Mouse (Mus musculus) hindbrain, embryonic 14.5 days (tissue): ENCODE results near the gene Add2. TPM values are rescaled to one million over a fixed set of nuclear protein-coding genes. Genes with fewer than 3 reads are reported as not detected.

Source experiments
- ATAC-seq: fragments of 200-750 bp; cut with Nextera tagmentation; 2 replicates; pipeline ENCODE4 v1.8.0; 2017; ENCODE audit warnings: moderate number of reproducible peaks, mild to moderate bottlenecking, moderate TSS enrichment, moderate library complexity; ENCODE audit not compliant: low FRiP score
- DNase-seq: peaks from one replicate; pipeline ENCODE4 v3.0.0-alpha.2; 2015; ENCODE audit warnings: low spot score
- H3K27ac ChIP-seq: fragments of 300-500 bp; sonication (generic); 2 replicates; pipeline ENCODE4 v1.5.1; 2014; ENCODE audit warnings: mild to moderate bottlenecking, moderate library complexity
- H3K27me3 ChIP-seq: fragments of 300-500 bp; sonication (generic); 2 replicates; pipeline ENCODE4 v1.6.1; 2014; ENCODE audit warnings: mild to moderate bottlenecking, low read length, mixed read lengths; ENCODE audit not compliant: control insufficient read depth, insufficient read depth
- H3K36me3 ChIP-seq: fragments of 300-500 bp; sonication (generic); replicated peaks from 2 replicates; pipeline ENCODE4 v1.6.1; 2014; ENCODE audit not compliant: control insufficient read depth, insufficient read depth
- H3K4me1 ChIP-seq: fragments of 300-500 bp; sonication (generic); replicated peaks from 2 replicates; pipeline ENCODE4 v1.6.1; 2014; ENCODE audit warnings: antibody characterized with exemption, low read length, mixed read lengths; ENCODE audit not compliant: control insufficient read depth, insufficient read depth
- H3K4me2 ChIP-seq: fragments of 300-500 bp; sonication (generic); replicated peaks from 2 replicates; pipeline ENCODE4 v1.6.1; 2014; ENCODE audit warnings: mild to moderate bottlenecking, moderate library complexity
- H3K4me3 ChIP-seq: fragments of 300-500 bp; sonication (generic); replicated peaks from 2 replicates; pipeline ENCODE4 v1.5.1; 2014; ENCODE audit warnings: mild to moderate bottlenecking, low read length
- H3K9ac ChIP-seq: fragments of 300-500 bp; sonication (generic); 2 replicates; pipeline ENCODE4 v1.6.1; 2014
- H3K9me3 ChIP-seq: fragments of 300-500 bp; sonication (generic); 2 replicates; pipeline ENCODE4 v1.6.1; 2016; ENCODE audit warnings: low read length; ENCODE audit not compliant: control insufficient read depth
- WGBS: fragments of 180-500 bp; shearing (Covaris S2); extraction: QIAGEN DNeasy Blood & Tissue Kit; methylation state at CpG from one replicate; pipeline ENCODE4 v1.1.7; 2014; 5-methylcytosine and 5-hydroxymethylcytosine counted together
- polyA plus RNA-seq: library from polyadenylated mRNA; unstranded; fragments of >200 nt; fragmentation: Nextera tagmentation; extraction: Ambion mirVana; gene quantifications from 2 replicates; pipeline ENCODE4 v1.2.1, GENCODE M21; 2014

Gene Add2
- polyA plus RNA-seq, 1 experiment from 2014 or later = 102 TPM

DNA sequence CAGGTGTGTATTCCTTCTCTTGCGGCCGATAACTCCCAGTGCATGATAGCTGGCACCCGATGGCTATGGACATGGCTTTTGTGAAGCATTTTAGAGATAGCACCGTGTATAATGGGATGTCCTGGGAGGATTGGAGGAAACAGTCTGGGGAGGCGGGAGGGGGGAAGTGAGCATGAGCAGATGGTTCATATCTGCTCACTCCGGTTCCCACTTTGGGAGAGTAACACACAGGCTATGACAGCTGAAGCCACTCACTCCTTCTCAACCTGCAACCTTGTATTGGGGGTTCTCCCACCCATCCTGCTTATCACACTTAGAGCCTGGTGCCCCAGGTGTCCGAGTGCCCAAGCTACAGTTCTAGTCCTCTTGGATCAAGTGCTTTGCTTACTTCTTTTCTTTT, 41.8 kb downstream of the Add2 start:
- Histone ChIP-seq H3K36me3 (no peaks in the 10 kb centered on the region), H3K27ac (no peak overlapping the region), H3K4me1 (peaks cover 65% of the 10 kb centered on the region), H3K27me3 (no peaks in the 10 kb centered on the region), H3K4me3 (no peak overlapping the region), H3K9ac (no peak overlapping the region), H3K4me2 (no peak overlapping the region), H3K9me3 (no peaks in the 10 kb centered on the region)
- ATAC-seq (no peak), DNase-seq (no peak)
- 66% methylated on average over 7 of the region's 7 CpGs for WGBS

DNA sequence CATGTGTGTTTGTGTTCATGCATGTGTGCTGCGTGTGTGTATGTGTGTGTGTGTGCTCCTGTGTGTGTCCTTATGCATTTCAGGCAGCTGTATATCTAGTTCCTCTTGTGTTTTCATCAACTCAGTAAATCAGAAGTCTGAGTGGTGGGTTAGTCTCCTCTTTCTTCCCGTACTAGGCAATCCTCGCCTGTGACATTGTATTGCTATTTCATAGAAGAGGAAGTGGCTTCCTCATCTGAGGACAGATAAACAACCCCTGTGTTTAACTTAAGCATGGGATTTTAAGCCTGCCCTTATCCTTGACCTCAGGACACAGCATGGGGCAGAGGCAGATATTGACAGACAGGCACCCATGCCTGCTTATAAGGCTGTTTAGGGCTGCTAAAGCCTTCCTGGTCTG, 45.4 kb downstream of the Add2 start:
- WGBS = 85% methylated on average over 3 of the region's 3 CpGs
- no peak overlapping the region for H3K9ac ChIP-seq

DNA sequence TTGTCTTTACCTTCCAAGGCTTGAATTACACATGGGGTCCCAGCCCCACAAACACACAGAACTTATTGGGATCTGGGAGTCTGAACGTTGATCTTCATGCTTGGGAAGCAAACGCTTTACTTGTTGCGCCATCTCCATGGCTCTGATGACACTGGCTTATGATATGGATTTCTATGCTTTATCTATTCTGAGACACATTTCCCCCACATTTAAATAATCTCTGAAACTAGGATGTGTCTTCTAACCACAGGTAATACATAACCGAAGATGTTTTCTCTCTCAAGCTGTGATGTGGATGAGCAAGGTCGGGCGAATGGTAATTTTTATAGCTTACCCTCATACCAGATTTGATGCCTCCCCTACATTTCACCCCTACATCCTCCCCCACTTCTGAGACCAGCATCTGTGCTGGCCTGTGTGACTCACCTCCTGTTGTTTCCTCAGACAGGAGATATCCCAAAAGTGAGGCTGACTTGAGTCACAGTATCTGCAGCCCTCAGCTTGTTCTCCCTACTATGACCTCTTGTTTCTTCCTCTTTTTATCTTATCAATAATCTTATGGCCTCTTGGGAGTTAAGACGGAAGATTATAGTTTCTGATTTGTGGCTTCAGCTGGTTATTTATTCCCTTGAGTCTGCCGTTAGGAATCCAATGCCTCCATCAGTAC, 46.2 kb downstream of the Add2 start:
- Histone ChIP-seq H3K27ac (no peak overlapping the region), H3K9ac (no peak overlapping the region), H3K4me2 (no peak overlapping the region), H3K4me3 (no peak overlapping the region), H3K4me1 (peaks cover 42% of the 10 kb centered on the region), H3K27me3 (no peaks in the 10 kb centered on the region), H3K9me3 (no peaks in the 10 kb centered on the region), H3K36me3 (no peaks in the 10 kb centered on the region)
- no peak for ATAC-seq
- DNase-seq = no peak
- 75% methylated on average over 8 of the region's 8 CpGs for WGBS

More for the DNA sequence above, 45.4 kb downstream of the Add2 start:
- Histone ChIP-seq H3K36me3 (no peaks in the 10 kb centered on the region), H3K4me1 (peaks cover 47% of the 10 kb centered on the region), H3K27me3 (no peaks in the 10 kb centered on the region), H3K4me3 (no peak overlapping the region), H3K27ac (no peak overlapping the region; the same call in 1 of the 2 replicates), H3K4me2 (no peak overlapping the region), H3K9me3 (no peaks in the 10 kb centered on the region)
- ATAC-seq (no peak), DNase-seq (no peak)

DNA sequence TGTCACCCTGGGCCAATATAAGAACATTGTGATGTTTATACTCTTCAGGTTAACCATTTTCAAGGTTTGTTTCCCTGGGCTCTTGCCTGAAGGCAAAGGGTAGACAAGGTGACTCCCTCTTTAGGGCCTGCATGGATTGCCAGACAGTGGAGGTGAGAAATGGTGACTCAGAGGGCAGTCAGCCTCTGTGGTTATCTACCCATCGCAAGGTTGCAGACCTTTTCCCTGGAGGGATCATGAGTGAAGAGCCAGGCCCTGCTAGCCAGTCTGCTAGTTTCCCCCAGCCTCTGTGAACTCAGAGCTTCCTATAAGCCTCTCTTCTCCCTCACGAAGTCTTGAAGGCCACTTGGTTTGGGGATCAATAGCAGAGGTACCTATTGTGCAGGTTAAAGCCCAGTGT, 48.0 kb downstream of the Add2 start:
- DNase-seq (no peak), ATAC-seq (no peak)
- Histone ChIP-seq H3K9me3 (no peaks in the 10 kb centered on the region), H3K27ac (no peak overlapping the region), H3K27me3 (no peaks in the 10 kb centered on the region), H3K4me3 (no peak overlapping the region), H3K9ac (no peak overlapping the region), H3K4me2 (no peak overlapping the region), H3K4me1 (peaks cover 24% of the 10 kb centered on the region), H3K36me3 (no peaks in the 10 kb centered on the region)
- 98% methylated on average over 2 of the region's 2 CpGs for WGBS

DNA sequence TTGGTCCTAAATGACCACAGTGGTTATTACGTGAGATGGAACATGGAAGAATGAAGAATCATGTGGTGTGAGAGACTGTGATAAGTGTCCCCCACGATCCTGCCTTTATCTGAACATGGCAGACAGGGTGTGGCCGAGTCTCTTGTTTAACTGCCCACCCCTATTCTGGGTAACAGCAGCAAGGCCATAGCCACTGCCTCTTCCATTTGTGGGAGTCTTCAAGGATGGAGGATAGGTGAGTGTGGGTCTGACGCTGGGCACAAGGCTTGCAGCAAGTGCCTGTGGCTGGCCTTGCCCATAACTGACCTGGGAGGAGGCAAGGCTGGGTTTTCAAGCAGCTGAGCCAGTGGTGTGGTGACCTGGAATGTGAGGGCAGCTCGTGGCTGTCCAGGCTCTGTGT, 49.4 kb downstream of the Add2 start:
- Histone ChIP-seq H3K9ac (no peak overlapping the region), H3K4me2 (no peak overlapping the region), H3K9me3 (no peaks in the 10 kb centered on the region), H3K4me3 (no peak overlapping the region), H3K27me3 (no peaks in the 10 kb centered on the region), H3K36me3 (0 out of 2 replicates have a peak, but pooled peaks cover 2% of the 10 kb centered on the region), H3K27ac (no peak overlapping the region), H3K4me1 (peaks cover 14% of the 10 kb centered on the region)
- ATAC-seq (no peak), DNase-seq (no peak)
- 78% methylated on average over 5 of the region's 5 CpGs for WGBS

DNA sequence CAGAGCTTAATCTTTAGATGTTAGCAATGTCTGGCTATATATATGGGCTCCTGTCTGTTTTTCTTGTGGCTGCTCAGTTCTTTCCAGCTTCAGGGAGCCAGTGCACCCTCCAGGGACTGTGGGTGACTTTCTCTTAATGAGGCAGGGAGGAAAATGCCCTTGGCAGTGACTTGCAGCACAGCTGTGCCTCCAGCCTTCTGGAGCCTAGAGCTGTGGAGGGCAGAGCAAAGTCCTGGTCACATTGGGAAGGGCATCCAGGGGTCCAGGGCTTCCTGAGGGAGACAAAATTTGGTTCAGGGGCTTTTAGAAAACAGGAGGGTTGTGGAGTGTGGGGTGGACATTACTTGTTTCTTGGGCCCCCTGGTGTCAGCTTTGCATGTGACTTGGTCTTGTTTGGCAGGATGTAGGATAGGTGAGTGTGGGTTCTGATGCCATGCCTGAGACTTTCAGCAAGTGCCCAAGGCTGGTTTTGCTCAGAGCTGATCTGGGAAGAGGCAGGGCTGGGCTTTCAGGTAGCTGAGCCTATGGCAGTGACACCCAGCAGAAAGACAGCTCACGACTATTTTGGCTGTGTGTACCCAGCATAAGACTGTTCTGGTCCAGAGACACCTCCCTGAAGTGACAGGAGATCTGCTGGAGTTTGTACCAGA, 50.0 kb downstream of the Add2 start:
- no peak overlapping the region for H3K4me3 ChIP-seq
- H3K4me1 ChIP-seq = peaks cover 14% of the 10 kb centered on the region
- DNase-seq (no peak), ATAC-seq (no peak)
- H3K9me3 ChIP-seq = no peaks in the 10 kb centered on the region
- H3K27ac ChIP-seq = no peak overlapping the region; the same call in 1 of the 2 replicates
- H3K4me2 ChIP-seq = no peak overlapping the region
- no peak overlapping the region for H3K9ac ChIP-seq
- WGBS = 78% methylated on average over 1 of the region's 1 CpGs
- H3K27me3 ChIP-seq = no peaks in the 10 kb centered on the region
- H3K36me3 ChIP-seq = peaks cover 8% of the 10 kb centered on the region

DNA sequence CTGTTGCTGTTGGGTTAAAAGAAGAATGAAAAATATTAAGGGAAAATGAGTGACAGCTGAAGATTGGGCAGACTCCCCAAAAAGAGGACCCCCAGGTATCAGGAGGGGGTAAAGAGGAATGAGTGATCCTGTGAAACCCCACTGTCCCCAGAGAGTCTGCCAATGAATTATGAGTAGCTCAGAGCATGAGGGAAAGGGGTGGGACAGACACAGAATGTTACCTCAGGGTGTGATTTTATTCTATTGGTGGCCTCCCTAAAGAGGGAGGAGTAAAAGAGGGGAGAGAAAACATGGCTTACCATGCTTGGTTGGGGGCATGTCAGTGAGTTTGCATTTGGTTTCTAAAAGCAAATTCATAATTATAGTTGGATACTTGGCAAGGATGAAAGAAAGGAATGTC, 50.8 kb downstream of the Add2 start:
- H3K4me3 ChIP-seq = no peak overlapping the region
- H3K4me1 ChIP-seq = peaks cover 8% of the 10 kb centered on the region; the same call in 1 of the 2 replicates
- H3K9me3 ChIP-seq = no peaks in the 10 kb centered on the region
- H3K4me2 ChIP-seq = no peak overlapping the region
- ATAC-seq = no peak
- H3K27me3 ChIP-seq = no peaks in the 10 kb centered on the region
- H3K36me3 ChIP-seq = peaks cover 16% of the 10 kb centered on the region
- no peak for DNase-seq
- H3K9ac ChIP-seq = no peak overlapping the region
- no peak overlapping the region for H3K27ac ChIP-seq

DNA sequence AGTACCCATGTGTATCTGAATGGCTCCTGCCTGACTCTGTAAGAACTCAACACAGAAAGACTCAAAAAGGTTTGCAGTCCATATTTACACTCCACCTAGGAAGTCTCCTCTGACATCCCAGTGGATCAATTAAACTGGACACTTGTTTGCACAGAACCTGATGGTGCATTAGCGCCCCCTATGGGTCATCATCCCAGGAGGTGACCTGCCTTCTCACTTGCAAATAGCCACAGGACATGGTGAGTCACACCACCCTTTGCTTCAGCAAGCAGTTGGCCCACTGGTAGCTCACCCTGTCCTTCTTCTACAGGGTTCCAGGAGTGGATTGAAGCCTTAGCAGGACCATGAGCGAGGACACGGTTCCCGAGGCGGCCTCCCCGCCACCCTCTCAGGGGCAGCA, 57.0 kb downstream of the Add2 start:
- Histone ChIP-seq H3K9me3 (no peaks in the 10 kb centered on the region), H3K9ac (no peak overlapping the region), H3K27me3 (no peaks in the 10 kb centered on the region), H3K4me2 (no peak overlapping the region), H3K4me3 (no peak overlapping the region), H3K27ac (no peak overlapping the region), H3K4me1 (peaks cover 10% of the 10 kb centered on the region), H3K36me3 (peaks cover 40% of the 10 kb centered on the region)
- 65% methylated on average over 6 of the region's 6 CpGs for WGBS
- peak; percentile 50 for DNase-seq
- no peak for ATAC-seq

DNA sequence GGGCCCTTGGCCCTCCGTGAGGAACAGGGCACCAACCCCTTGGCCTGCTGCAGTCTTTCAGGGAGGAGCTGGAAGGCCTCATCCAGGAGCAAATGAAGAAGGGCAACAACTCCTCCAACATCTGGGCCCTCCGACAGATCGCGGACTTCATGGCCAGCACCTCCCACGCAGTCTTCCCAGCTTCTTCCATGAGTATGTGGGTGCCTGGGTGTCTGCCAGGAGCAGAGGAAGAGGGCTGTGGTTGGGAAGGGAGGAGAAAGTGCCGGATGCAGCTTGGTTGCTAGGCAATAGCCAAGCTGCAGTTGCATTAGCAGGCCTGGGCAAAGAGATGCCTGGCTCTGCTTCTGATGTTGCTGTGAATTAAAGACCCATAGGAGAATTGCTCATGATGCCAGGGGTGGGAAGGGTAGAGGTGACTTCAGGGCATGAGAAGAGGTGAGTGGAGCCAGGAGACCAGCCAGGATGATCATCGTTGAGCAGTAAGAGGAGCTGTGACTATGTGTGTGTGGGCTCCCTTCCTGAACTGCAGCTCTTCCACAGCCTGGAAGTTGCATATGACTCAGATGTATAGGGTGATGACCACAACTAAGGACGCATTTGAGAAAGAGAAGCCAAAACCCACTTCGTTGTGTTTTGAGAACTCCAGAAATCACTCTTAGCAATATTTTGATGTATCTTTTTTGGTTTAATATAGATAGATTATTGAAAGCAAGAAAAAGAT, 58.5 kb downstream of the Add2 start:
- Histone ChIP-seq H3K4me3 (no peak overlapping the region), H3K36me3 (peaks cover 51% of the 10 kb centered on the region), H3K4me1 (peaks cover 10% of the 10 kb centered on the region), H3K27me3 (no peaks in the 10 kb centered on the region), H3K27ac (peak overlapping the region; percentile 67), H3K4me2 (no peak overlapping the region), H3K9ac (0 out of 2 replicates have a peak overlapping the region, but pooled peaks have one; percentile 5), H3K9me3 (no peaks in the 10 kb centered on the region)
- DNase-seq (no peak), ATAC-seq (peak; percentile 43; the same call in 1 of the 2 replicates)
- 71% methylated on average over 9 of the region's 9 CpGs for WGBS
